Mouse (Mus musculus): ENCODE results near the gene Tkfc.
A peak's percentile ranks its signal among the peaks of the same experiment; 100 is the strongest.
"Not testable (repeated sequence)": the region's sequence is repeated elsewhere in the genome, so short reads cannot be mapped to it uniquely, and the experiment has no call there.

Gene Tkfc

DNA sequence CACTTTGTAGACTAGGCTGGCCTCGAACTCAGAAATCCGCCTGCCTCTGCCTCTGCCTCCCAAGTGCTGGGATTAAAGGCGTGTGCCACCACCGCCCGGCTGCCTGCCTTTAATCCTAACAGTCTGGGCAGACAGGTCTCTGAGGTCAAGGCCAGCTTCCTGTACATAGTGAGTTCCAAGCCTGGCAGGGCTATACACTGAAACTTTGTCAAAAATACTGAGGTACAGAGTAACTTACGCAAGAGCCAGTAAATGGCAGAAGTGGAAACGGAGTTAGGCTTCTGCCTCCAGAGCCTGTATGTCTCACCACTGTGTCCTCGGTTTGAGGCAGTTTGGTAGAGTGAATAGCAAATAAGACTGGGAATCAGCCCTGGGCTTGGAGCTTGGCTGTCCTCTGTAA, 18.2 kb downstream of the Tkfc start:
- DNase-seq (ENCODE audit: low spot score): no peak

DNA sequence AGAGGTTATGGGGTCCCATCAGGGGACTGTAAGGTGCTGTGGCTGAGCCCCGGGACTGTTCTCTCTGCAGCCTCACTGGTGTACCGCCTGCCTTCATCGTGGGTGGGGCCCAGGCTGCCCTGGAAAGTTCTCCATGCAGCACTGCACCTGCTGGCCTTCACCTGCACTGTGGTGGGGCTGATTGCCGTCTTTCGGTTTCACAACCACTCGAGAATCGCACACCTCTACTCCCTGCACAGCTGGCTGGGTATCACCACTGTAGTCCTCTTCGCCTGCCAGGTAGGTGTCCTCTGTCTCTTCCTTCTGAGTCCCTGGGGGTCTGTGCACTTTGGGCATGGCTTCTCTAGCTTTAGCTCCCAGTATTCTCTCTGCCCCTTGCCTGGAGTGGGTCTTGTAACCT, 20.3 kb downstream of the Tkfc start:
- no peak for DNase-seq (ENCODE audit: low spot score)

DNA sequence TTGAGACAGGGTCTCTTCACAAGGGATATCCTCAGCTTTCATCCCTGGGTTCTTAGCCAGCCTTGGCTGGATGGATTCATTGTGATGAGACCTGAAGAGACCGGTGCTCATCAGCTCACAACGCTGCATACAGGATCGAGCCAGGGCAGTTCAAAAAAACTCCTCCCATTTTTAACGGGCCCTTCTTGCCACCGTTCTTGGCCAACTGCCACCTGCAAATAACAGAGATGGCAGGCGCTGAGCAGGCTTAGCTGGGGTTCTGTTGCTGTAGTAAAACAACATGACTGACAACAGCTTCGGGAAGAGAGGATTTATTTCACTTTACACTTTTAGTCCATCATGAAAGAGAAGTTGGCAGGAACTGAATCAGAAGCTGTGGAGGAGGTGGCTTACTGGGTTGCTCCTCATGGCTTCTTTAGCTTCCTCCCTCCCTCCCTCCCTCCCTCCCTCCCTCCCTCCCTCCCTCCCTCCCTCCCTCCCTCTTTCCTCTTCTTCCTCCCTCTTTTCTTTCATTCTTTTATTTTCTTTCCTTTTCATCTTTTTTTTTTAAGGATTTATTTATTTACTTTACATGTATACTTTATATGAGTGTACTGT, 21.8 kb downstream of the Tkfc start:
- no peak for DNase-seq (ENCODE audit: low spot score)

DNA sequence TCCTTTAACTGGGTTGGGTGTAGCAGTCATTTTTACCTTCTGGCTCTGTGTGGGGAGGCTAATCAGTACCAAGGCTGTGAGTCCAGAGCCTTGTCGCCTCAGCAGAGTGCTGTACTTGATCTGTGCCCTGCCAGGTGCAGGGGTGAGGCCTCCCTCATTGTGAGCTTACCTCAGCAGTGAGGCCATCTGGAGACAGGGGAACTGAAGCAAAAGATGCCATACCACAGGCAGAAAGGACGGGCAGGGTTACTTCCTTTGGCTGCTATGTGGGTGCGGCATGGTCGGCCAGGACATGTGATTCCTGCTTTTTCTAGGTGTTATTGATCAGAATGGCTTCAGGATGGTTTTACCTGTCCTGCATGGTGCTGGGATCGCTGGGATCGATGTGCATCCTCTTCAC, 23.5 kb downstream of the Tkfc start:
- no peak for DNase-seq (ENCODE audit: low spot score)

DNA sequence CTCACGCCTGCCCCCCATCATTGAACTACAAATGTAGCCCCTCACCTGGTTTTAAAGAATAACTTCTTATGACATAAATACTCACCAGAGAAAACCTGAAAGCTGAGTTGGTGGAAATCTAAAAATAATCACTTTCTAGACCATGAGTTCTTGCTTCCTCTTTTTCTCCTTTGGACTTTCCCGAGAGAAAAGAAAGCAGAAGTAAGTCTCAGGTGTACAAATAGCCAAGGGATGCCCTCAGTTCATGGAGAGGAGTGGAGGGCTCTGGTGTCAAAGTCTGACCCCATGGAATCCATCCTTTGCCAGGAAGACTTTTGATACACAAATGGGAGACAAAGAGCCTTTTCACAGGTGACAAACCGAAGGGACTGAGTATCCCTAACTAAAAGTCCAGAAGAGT, 24.7 kb downstream of the Tkfc start:
- no peak for DNase-seq (ENCODE audit: low spot score)

DNA sequence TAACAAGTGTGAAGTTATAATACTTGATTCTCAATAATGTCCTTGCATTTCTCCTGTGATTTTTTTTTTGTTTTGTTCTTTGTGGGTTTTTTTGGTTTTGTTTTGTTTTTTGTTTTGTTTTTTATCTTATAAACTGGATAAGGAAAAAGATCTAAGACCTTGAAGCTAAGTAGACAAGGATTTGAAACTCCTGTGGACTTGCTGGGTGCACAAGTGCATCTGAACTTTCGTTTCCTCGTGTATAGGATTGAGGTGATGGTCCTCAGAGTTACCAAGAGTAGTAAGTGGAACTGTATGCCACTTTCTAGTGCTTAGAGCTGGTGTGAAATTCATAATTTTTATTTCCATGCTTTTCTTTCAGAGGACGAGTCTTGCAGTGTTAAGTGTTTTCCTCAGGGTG, 25.4 kb downstream of the Tkfc start:
- no peak for DNase-seq (ENCODE audit: low spot score)

DNA sequence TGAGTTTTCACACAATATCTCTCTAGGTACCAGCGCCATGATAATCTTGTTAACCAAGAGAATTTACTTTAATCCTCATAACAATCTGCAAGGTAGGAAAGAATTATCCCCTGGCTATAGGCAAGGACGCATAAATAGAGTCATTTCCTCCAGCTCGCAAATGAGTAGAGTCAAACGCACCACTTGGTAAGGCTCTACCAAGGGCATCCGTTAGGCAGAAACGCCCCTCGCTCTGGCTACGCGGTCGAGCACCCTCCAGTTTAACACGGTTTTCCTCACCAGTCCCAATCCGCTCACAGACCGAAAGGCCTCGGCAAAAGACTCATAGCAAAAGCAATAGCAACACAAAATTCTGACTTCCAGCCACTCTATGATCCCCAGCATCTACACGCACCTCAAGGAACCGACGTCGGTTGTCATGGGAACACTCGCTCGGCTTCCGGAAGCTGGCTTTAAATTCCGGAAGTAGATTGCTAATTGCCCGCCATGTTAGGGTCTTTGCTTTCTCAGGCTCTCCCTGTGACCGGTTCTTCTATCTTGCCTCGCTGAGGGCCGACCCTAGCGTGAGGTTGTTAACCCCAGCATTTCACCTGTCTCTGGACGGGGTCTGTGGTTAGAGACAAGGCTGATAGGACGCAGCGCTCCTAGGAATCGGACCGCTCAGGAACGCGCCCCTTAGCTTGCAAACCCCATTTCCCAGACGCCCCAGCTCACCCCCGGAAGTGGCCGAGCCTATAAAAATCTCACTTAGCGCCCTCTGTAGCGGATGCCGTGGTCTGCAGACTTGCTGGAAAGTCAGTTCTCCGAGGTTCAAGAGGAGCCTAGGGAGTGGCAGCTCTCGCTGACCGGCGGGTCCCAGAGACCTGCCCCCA, 28.5 kb downstream of the Tkfc start, which contains the start of the genes Cyb561a3 and Tmem138:
Cyb561a3 (plus strand) TSS at position 483 of the 872 bp plus-strand sequence.
Tmem138 (minus strand) TSS at position 673 of the 872 bp plus-strand sequence.
- peak; percentile 98 for DNase-seq (ENCODE audit: low spot score)

DNA sequence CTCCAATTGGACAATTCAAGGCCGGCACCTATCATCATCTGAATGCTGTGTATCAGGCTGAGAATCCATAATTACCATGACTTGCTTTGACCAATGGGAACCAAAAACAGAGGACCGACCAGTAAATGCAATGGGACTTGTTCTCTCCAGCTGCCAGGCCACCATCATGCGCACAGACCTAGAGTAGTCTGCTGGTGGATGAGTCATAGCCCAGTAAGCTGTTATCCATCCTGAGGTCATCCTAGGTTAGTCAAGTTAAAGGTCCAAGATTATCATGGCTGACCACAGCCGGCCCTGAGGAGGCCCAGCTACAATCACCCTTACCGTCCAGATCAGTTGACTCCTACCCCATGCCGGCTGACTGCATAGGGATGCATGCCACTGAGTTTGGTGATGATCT, 35.8 kb downstream of the Tkfc start:
- peak; percentile 27 for DNase-seq (ENCODE audit: low spot score)

DNA sequence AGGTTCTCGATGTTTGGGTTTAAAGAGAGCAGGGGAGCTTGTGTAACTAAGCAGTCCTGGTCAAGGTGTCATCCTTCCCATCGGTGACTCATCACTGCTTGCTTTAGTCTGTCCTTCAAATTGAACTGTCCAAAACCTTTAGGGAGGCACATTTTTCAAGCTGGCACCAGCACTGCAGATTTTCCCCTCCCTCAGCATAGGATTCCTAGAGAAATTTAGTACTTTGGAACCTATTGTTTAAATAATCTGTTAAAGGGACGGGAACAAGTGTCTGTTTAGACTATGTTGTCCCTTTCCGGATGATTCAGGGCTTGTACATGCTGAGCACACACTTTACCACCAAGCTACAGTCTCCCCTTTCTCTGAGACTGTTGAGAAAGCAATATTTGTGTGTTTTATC, 40.2 kb downstream of the Tkfc start:
- DNase-seq (ENCODE audit: low spot score): no peak

DNA sequence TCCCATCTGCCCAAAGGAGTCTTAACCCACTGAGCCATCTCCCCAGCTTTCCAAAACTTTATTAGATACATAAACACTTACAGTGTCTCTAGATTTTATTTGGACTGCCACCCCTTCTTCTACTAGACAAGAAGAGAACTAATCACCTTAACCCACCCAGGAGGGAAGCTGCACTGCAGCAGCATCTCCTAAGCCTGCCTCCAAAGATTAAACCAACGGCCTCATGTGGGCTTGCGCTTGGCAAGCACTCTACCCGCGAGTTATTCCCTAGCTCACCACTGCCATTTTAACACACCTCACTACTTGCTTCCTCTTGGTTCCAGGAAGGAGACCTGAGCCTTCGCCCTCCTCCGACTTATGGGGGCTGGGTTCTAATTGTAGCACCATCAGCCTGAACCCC, 41.2 kb downstream of the Tkfc start:
- DNase-seq (ENCODE audit: low spot score): no peak

DNA sequence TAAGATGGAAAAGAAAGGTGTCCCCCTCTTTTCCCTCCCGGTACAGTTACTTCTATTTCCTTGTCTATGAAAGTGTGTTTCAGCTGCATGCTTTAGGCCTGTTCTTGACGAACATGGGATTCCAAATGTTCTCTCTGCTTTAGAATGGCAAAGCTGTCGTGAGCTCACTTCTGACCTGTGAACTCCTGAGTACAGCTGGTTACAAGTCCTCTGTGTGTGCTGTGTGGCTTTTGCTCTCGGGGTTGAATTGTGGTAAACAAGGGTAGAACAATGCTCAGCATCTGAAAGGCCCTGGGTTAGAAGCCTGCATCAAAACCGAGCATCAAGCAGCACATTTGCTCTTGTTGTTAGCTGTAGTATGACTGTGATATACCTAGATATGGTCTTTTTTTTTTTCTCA, 43.1 kb downstream of the Tkfc start:
- peak; percentile 54 for DNase-seq (ENCODE audit: low spot score)

DNA sequence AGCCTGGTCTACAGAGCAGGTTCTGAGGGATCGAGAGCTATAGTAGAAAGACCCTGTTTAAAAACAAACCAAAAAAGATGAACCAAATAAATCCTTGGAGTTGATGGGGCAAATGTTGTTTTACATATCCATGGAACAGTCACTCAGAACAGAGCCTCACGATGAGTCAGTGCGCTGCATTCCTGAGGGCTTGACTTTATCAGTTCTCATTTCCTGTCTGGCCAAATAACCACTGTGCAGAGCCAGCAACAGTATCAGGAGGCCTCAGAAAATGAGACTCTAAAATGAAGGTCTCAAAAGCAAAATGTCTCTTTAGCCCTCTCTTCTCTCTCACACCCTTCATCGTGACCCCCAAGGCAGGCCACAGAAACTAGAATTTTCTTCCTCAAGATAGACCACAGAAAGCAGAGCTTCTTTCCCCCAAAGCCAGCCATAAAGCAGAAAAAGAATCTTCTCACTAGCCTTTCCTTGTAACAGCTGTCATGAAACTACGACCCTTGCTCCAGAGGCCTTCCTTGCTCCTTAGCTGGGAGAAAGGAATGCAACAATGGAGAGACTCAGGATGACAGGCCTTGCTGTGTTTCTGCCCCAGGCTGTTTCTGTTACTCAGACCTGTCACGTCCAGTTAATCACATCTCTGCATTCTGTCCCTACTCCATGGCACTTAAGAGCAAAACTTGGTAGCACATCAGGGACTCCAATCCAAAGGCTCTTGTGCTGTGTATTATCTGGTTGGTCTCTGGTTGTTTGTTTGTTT, 43.7 kb downstream of the Tkfc start:
- peak; percentile 78 for DNase-seq (ENCODE audit: low spot score)

DNA sequence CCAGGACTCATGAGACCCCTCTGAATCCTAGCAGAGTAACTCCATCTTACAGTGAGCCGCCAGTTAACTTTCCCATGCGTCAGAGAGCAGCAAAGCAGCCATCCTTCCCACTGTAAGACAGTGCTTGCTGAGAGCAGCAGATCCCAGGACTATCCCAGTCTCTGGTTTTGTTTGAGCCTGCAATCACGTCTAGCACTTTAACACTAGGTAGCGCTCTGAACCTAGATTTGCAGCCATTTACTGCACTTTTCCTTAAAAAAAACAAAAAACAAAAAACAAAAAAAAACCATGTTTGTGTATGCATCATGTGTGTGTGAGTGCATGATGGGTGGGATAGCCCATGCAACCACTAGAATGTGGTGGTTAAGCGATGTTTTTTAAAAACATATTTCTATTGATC, 45.3 kb downstream of the Tkfc start:
- peak; percentile 89 for DNase-seq (ENCODE audit: low spot score)

DNA sequence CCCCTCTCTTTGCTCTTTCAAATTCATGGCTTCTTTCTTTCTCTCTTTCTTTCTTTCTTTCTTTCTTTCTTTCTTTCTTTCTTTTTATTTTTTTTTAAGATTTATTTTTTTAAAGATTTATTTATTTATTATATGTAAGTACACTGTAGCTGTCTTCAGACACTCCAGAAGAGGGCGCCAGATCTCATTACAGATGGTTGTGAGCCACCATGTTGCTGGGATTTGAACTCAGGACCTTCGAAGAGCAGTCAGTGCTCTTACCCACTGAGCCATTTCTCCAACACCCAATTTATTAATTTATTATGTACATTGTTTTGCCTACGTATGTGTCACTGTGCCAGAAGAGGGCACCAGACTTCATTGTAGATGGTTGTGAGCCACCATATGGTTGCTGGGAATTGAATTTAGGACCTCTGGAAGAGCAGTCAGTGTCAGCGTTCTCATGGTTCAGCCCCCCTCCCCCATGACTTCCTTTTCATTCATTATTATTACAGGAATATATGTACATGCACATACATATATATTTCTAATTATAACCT, 47.5 kb downstream of the Tkfc start:
- DNase-seq (ENCODE audit: low spot score): not testable (repeated sequence)

DNA sequence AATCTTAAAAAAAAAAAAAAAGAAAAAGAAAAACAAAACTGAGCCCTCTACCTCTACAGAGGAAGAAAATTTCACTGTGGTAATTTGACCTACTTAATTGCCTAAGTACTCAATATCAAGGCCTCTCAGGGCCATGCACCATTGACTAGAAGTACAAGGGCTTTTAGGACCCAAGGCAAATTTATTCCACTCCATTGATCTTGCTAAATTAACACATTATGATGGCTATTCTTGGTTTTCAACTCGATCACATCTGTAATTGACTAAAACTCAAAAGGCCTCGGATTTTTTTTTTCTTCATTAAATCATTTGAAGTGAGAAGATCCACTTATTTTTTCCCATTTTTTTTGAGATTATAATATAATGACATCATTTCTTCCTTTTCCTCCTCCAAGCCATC, 48.0 kb downstream of the Tkfc start:
- DNase-seq (ENCODE audit: low spot score): no peak

DNA sequence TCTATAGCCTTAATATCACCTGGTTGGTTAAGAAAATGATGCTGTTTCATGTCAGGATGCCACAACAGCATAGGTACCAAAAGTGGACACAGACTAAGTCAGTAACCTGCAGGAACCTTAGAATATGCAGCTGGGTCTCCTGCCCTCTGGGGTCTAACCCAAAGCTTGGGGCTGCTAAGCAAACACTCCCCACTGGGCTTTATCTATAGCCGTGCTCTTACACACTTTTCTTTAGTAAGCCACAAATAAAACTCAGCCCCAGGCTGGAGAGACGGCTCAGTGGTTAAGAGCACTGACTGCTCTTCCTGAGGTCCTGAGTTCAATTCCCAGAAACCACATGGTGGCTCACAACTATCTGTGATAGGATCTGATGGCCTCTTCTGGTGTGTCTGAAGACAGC, 48.5 kb downstream of the Tkfc start:
- DNase-seq (ENCODE audit: low spot score): no peak

DNA sequence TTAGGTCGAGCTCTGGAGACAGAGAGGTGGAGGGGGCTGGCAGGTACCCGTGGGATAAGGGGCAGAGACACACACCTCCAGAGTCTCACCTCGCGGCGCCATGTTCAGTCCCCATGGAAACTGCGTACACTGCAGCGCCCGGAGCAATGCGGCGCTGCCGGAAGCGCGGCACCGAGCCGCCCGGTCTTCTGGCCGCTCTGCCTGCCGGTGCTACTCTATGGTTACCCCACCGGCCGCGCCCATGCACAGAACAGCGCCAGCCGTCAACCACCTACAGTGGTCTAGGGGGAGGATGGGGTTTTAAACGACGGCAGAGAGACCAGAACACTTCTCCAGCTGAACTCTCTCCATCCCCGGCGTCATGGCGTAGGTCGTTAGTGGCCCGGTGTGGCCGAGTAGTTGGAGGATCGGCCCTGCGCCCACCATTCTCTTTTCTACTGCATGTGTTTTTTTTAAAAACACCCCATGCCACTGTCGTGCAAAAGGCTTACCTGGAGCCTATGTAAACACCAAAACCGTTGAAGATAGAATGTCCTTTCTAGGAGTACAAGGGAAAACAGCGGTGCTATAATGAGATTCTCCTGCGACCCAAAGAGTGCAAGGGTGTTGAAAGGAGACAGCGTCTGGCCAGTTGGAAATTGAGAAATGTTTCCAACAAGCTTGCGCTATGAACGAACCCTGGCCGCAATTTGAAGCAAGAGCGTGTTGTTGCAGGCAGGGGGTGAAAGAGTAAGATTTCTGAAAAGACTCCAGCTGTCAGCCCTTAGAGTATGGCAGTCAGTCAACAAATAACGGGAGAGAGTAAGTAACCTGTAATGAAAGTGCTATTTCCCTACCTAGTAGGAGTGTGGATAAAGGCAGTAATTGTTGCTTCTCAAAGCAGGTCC, 49.6 kb downstream of the Tkfc start, which contains the start of gene Tmem216:
Tmem216 (minus strand) TSS at position 615 of the 887 bp plus-strand sequence.
- peak; percentile 97 for DNase-seq (ENCODE audit: low spot score)

DNA sequence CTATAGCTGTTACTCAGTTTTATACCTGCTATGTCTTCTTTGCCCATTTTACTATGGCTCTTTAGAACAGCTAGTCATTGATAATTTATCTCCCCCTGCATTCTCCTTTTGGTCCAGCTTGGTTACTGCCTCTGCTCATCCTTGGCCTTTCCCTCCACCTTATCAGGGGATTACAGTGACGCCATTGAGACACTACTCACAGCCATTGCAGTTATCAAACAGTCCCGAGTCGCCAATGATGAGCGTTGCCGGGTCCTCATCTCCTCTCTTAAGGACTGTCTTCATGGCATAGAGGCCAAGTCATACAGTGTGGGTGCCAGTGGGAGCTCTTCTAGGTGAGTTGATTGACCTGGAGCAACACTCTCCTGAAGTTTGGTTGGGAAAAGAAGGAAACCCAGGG, 66.0 kb downstream of the Tkfc start:
- no peak for DNase-seq (ENCODE audit: low spot score)

All from adipocyte (in vitro differentiated cells).